Mouse (Mus musculus): ENCODE data around the gene Larp1b. TPM values are rescaled to one million over a fixed set of nuclear protein-coding genes. Genes with fewer than 3 reads are reported as not detected.

Larp1b gene
- polyA plus RNA-seq, 1 experiment, result 24.5 TPM

DNA sequence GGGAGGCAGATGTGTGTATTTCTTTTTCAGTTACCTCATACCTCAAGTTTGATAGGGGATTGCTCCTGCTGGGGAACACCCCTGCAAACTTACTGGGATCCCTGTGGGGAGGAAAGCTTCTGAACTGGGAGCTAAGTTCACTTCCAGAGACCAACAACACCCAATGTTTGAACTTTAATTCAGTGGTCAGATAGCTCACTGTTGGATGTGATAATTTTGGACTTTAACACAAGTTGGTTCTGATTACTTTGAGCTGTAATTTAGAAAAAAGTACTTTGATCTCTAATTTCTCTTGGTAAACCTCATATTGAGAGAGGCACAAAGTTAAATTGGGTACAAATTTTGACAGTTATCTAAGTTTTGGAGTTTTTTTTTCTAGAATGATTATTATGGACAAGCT lies 137.4 kb downstream of the Larp1b start:
- no peak for TF ChIP-seq POLR2A (IDR thresholded peaks at IDR 0.05; ENCODE audit: insufficient read depth, low read length)
- no peak for TF ChIP-seq EP300 (IDR thresholded peaks at IDR 0.05; ENCODE audit: insufficient read depth, low read depth, low read length)
- TF ChIP-seq CTCF (IDR thresholded peaks at IDR 0.05; ENCODE audit: low read depth, low read length), result no peak
- Histone ChIP-seq H3K9ac (ENCODE audit: low read depth, poor library complexity, severe bottlenecking) (no peak overlapping the region), H3K36me3 (ENCODE audit: control insufficient read depth, insufficient read depth, low read length, poor library complexity, severe bottlenecking) (no peaks in the 10 kb centered on the region), H3K27ac (ENCODE audit: insufficient read depth, low read length) (no peak overlapping the region), H3K9me3 (replicated peaks; ENCODE audit: control insufficient read depth, insufficient read depth, low read length, poor library complexity, severe bottlenecking) (no peaks in the 10 kb centered on the region), H3K4me3 (ENCODE audit: low read depth, low read length) (no peak overlapping the region), H3K27me3 (ENCODE audit: control insufficient read depth, insufficient read depth, low read length, poor library complexity, severe bottlenecking) (no peaks in the 10 kb centered on the region), H3K4me1 (ENCODE audit: control insufficient read depth, insufficient read depth, low read length) (peaks cover 2% of the 10 kb centered on the region)

Other genes with a start within 250 kb of the Larp1b start
- gene Slc25a31, start 241.0 kb upstream of the Larp1b start, polyA plus RNA-seq (2011; ENCODE audit: insufficient read depth, insufficient read length, low read depth, missing spikeins), result not detected in 2 replicates
- 12.5 and 15.4 TPM in 2 replicates for gene Hspa4l, start 205.3 kb upstream of the Larp1b start, polyA plus RNA-seq (2011; ENCODE audit: insufficient read depth, insufficient read length, low read depth, missing spikeins)
- gene Plk4, start 149.8 kb upstream of the Larp1b start, polyA plus RNA-seq (2011; ENCODE audit: insufficient read depth, insufficient read length, low read depth, missing spikeins), result 56.0 and 59.1 TPM in 2 replicates
- gene Mfsd8, start 102.9 kb upstream of the Larp1b start, polyA plus RNA-seq (2011; ENCODE audit: insufficient read depth, insufficient read length, low read depth, missing spikeins), result 4.9 and 5.4 TPM in 2 replicates
- gene Abhd18, start 102.9 kb upstream of the Larp1b start, polyA plus RNA-seq (2011; ENCODE audit: insufficient read depth, insufficient read length, low read depth, missing spikeins), result 2.8 and 3.2 TPM in 2 replicates
- gene 1700034I23Rik, start 47.3 kb upstream of the Larp1b start, polyA plus RNA-seq (2011; ENCODE audit: insufficient read depth, insufficient read length, low read depth, missing spikeins), result not detected in 2 replicates
- gene Pgrmc2, start 133.2 kb downstream of the Larp1b start, polyA plus RNA-seq (2011; ENCODE audit: insufficient read depth, insufficient read length, low read depth, missing spikeins), result 42.9 and 48.0 TPM in 2 replicates